Mouse (Mus musculus) CD4-positive, CD25-positive, alpha-beta regulatory T cell, adult 2 months (primary cell): ENCODE results near the gene Gm14085.

Experiments used
- DNase-seq: peaks from one replicate; pipeline ENCODE4 v3.0.0-alpha.2; 2012; ENCODE audit warnings: low read depth, low spot score

Gene Gm14085

DNA sequence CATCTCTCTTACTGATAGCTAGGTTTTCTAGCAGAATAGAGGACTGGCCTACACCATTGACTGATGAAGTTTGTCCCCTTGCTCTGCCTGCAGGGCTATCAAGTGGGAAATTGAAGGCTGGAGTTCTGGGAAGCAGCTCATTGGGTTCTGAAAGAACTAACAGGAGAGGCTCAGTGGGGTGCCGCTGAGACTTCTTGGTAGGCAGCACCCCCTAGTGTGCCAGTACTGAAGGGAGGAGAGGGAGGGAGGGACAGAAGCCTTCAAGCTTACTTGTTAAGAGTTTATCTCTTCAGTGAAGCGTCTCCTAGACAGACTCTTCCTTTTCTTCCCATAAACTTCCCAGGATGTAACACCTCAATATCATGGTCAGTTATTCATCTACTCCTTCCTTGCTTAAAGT lies 73.6 kb downstream of the Gm14085 start:
- DNase-seq, result peak; percentile 78

DNA sequence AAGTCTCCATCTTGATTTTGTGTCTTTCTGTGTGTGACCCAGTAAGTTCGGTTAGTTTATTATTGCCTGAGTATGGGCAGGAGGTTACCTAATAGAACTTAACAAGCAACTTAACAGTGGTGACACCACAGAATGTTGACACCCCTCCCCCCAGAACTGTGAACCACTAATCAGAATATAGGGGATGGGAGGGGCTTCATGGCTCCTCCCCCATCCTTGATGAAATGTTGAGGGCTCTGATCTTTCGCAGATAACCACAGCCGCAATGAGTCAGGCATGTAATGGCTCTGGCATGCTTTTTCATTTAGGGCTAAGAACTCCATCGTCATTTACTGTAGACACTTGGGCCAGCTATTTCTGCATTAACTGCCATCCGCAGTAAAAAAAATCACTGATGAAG lies 76.5 kb downstream of the Gm14085 start:
- DNase-seq, result peak; percentile 47

DNA sequence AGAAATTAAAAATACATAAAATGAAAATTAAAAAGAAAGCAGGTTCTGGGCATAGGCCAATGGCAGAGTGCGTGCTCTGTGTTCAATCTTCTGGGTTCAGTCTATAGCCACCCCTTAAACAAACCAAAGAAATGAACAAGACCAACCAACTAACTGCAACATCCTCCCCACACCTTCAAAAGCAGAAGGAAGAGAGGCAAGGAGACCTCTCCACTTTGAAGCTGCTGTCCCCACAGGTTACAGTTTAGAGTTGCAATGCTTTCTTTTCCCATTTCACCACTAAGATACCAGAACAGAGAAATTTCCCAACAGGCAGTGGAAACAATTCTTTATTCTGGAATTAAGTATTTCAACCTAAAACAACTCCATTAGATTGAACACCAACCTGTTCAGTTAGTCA lies 77.5 kb downstream of the Gm14085 start:
- DNase-seq, result no peak

DNA sequence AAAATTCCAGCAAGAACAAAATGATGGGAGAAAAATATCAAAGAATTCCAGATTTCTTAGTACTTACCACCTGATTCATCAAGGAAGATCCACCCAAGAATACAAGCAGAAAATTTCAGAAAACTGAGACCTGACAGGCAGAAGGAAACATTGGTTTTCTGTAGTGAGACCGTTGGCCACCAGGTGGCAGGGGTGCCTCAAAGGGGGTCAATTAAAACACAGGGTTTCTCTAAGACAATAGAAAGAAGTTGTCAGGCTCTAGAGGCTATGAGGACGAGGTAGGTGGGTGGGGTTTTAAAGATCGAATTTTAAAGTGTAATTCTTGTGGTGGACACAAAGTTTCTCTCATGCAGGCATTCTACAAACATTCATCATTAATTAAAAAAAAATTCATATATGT lies 84.7 kb downstream of the Gm14085 start:
- peak; percentile 82 for DNase-seq

DNA sequence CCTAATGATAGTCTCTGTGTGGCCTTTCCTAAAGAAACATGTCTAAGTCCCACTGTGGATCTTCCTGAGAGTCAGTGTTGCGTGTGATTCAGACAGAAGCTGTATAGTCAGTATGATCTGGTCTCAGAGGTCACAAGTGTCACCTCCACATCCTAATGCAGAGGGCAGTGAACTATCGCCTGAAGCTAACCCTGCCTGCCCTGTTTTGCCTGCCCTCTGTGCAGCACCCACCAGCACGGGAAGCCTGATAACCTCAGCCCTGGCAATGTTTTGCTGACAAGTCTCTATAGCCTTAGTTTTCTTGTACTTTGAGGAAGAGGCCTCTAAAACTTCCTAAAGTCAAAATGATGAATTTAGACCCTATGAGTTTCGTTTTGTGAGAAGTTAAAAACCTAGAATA lies 85.7 kb downstream of the Gm14085 start:
- DNase-seq, result no peak

DNA sequence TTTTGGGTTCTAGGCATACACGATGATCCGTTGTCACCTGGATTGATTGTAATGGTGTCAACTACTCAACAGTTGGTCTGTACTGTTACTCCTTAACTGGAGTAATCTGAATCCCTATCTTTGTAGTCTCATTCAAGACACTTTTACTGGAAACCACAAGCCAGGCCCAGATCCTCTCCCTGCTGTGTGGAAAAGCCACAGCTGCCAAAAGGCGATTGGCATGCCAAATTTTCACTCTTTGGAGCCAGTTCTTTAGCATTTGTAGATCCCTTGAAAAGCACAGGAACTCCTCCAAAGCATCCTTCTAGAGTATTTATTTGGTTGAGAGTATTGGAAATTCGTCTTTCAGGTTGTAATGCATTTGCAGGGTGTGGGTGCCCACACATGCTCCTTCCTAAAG lies 86.6 kb downstream of the Gm14085 start:
- DNase-seq, result no peak

DNA sequence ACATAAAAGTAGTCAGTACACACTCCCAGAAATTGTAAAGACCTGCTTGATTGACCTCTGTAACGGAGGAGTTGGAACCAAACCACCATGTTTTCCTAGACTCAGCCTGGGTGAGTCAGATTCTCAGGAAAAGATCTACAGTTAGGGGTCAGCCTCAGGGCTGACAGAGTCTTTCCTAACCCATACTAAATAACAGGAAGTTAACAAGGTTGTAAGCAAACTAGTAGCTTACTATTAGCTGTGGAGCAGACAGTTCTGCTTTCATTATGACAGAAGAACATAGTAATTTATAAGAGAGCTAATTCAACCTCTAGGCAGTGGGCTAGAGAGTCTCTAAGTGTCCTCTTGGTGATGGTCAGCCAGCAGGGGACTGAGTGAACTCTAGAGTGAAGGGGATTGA lies 87.7 kb downstream of the Gm14085 start:
- no peak for DNase-seq

DNA sequence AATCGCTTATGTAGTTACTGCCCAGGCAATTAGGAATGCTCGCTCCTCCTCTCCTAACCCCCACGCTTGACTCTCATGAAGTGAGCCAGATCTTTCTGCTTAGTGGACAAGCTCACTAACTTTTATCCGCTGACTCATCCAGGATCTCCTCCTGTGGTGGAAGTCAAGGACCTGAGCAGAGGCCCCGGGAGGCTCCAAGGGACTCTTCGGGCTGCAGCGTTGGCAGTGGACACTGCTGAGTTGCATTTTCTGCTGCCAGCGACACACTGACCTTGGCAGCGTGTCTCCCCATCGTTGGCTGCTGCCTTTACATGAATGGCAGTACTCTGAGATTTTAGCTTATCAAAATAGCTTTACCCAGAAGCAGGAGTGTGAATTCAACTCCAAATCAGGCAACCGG lies 90.7 kb downstream of the Gm14085 start:
- no peak for DNase-seq

DNA sequence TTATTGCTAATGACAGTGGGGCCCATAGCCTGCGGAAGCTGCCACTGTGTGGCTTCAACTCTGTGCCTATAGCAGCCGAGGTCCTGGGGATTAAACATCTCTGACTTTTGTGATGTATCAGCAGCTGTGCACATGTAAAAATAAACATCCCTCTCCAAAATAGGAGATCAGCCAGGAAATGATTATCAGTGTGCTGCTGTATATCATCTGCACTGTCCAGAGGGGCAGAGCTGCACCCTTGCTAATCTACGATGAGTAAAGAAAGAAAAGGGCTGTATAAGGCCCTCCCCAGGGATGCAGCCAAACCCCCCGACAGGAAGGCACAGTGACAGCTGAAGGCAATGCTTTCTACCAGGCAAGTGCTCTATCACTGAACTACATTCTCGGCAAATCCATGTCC lies 91.6 kb downstream of the Gm14085 start:
- no peak for DNase-seq

DNA sequence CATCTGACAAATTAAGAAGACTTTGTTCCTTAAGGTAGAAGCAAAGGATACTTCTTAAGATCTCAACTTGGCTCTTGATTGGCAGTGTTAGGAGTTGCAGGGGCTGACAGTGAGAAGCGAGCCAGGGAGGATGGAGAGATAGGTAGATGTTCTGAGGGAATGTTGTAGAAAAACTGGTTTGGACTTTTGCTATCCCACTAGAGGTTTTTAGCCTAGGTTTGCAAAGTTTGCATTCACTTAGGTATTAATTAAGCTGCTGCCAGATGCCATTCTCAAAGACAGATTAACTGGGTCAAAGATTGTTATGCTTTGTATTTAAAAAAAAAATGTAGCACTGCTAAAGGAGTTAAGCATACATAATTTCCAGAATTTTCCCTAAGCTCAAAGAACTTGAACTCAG lies 92.6 kb downstream of the Gm14085 start:
- DNase-seq, result no peak
